Mouse (Mus musculus): ENCODE data around the gene Fads3. TPM values are rescaled to one million over a fixed set of nuclear protein-coding genes. Genes with fewer than 3 reads are reported as not detected.

Fads3 gene
- polyA plus RNA-seq, 1 experiment from 2014 or later, result 22.3 TPM

DNA sequence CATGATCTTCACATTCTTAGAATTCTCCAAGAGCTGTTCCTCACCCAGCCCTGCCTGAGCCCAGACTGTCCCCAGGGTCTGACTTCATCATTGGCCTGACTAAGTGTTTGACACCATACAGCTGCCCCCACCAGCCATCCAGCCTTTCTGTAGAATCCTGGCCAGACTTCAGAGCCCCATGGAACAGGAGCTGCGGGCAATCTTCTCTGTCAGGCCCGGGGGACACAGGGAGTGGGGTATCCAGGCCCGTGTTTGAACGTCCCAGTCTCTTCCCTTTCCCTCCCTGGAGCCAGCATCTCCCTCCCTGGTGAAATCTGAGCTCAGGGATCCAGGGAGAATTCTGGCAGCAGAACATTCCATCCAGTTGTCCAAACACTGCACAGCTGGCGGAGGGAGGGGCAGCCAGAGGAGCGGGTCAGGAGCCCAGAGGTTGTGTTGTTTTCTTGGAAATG, 28.5 kb upstream of the Fads3 start:
- peak; percentile 52 for ATAC-seq (replicated peaks; ENCODE audit: low FRiP score)
- Histone ChIP-seq H3K9me3 (replicated peaks) (no peaks in the 10 kb centered on the region), H3K36me3 (no peaks in the 10 kb centered on the region), H3K4me1 (peaks cover 36% of the 10 kb centered on the region), H3K27ac (peak overlapping the region; percentile 93), H3K4me2 (peak overlapping the region; percentile 22; the same call in 1 of the 2 replicates), H3K27me3 (no peaks in the 10 kb centered on the region), H3K4me3 (replicated peaks) (no peak overlapping the region), H3K9ac (peak overlapping the region; percentile 21; the same call in 1 of the 2 replicates)
- WGBS, result 7% methylated on average over 6 of the region's 6 CpGs

DNA sequence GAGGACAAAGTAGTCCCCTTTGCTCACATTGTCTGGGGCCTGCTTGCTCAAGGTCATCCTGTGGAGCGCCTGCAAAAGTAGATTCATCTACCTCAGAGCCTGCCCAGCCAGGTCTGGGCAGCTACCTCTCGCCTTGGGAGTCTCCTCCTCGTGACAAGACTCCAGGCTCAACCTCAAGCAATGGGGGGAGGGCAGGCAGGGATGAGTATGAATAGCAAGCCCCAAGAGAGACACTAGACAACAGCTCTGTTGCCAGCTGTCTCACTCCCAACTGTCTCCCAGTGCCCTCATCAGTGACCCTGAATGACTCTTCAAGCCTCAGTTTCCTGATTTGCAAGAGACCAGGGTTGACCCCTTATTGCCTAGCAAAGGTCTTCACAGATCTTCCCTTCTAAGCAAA, 28.0 kb upstream of the Fads3 start:
- Histone ChIP-seq H3K4me3 (replicated peaks) (no peak overlapping the region), H3K27ac (peak overlapping the region; percentile 93), H3K27me3 (no peaks in the 10 kb centered on the region), H3K9ac (no peak overlapping the region), H3K9me3 (replicated peaks) (no peaks in the 10 kb centered on the region), H3K36me3 (no peaks in the 10 kb centered on the region), H3K4me1 (peaks cover 41% of the 10 kb centered on the region), H3K4me2 (peak overlapping the region; percentile 22; the same call in 1 of the 2 replicates)
- WGBS, result 21% methylated on average over 3 of the region's 3 CpGs
- no peak for ATAC-seq (replicated peaks; ENCODE audit: low FRiP score)

DNA sequence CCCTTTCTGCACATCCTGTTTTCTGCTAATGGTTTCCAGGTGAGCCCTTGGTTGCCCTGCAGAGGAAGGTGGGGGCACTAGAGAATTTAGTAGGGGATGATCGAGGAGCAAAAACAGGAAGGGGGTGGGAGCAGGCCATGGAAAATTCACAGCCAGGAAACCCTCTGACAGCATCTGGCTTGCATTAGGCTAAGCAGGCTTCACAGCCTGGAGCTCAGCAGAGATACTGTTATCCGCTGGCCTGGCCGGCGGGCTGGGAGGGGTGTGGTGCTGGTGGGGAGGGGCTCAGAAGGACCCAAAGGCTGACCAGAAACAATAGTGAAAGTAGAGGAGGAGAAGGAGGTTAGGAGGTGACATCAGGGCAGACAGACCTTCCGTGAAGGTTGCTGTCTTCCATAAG, 27.5 kb upstream of the Fads3 start:
- ATAC-seq (replicated peaks; ENCODE audit: low FRiP score), result no peak
- H3K27ac ChIP-seq, result peak overlapping the region; percentile 93
- no peaks in the 10 kb centered on the region for H3K27me3 ChIP-seq
- no peak overlapping the region for H3K9ac ChIP-seq
- no peak overlapping the region for H3K4me3 ChIP-seq (replicated peaks)
- H3K4me2 ChIP-seq, result no peak overlapping the region
- 42% methylated on average over 5 of the region's 5 CpGs for WGBS
- H3K36me3 ChIP-seq, result no peaks in the 10 kb centered on the region
- H3K4me1 ChIP-seq, result peaks cover 47% of the 10 kb centered on the region
- H3K9me3 ChIP-seq (replicated peaks), result no peaks in the 10 kb centered on the region

DNA sequence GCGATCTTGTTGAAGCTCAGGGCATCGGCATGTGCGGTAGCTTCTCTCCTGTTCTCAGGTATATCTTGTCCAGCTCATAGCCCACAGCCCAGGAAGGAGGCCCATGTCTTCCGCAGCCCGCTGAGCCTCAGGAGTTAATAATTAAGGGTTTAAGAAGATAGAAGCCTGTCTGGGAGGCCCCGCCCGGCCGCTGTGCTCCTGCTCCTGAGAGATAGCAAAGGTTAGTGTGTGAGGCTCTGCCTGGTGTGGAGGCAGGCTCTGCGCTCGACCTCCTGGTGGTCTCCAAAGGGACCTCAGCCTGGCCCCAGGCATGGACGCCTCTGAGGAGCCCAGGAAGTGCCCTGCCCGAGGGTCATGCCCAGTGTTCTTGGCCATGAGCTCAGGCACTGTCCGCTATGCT, 26.5 kb upstream of the Fads3 start:
- Histone ChIP-seq H3K36me3 (no peaks in the 10 kb centered on the region), H3K4me3 (replicated peaks) (no peak overlapping the region), H3K27ac (peak overlapping the region; percentile 93; the same call in 1 of the 2 replicates), H3K27me3 (no peaks in the 10 kb centered on the region), H3K9me3 (replicated peaks) (no peaks in the 10 kb centered on the region), H3K4me1 (peaks cover 56% of the 10 kb centered on the region), H3K9ac (no peak overlapping the region), H3K4me2 (no peak overlapping the region)
- peak; percentile 15; the same call in 1 of the 2 replicates for ATAC-seq (replicated peaks; ENCODE audit: low FRiP score)
- 70% methylated on average over 13 of the region's 13 CpGs for WGBS

DNA sequence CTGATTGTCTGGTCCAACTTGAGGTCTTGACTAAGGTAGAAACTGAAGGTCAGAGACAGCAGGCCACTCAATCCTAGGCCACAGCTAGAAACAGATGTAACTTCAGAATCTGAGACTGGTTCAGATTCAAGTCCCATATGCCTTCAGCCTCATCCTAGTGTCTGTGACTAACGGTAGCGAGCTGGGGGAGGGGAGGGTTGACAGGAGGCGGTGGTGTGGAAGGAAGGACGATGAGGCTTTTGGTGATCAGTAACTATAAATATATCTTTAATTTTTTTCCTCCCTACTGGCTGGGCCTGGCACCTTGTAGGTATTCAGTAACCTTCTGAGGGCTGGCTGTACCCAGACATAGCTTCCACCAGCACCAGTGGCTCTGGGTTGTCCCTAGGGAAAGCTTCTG, 25.9 kb upstream of the Fads3 start:
- H3K4me1 ChIP-seq, result peaks cover 59% of the 10 kb centered on the region
- no peaks in the 10 kb centered on the region for H3K9me3 ChIP-seq (replicated peaks)
- no peaks in the 10 kb centered on the region for H3K36me3 ChIP-seq
- no peak overlapping the region for H3K9ac ChIP-seq
- no peak overlapping the region for H3K4me3 ChIP-seq (replicated peaks)
- 50% methylated on average over 4 of the region's 4 CpGs for WGBS
- peak overlapping the region; percentile 3; the same call in 1 of the 2 replicates for H3K27ac ChIP-seq
- no peaks in the 10 kb centered on the region for H3K27me3 ChIP-seq
- no peak for ATAC-seq (replicated peaks; ENCODE audit: low FRiP score)
- no peak overlapping the region for H3K4me2 ChIP-seq

DNA sequence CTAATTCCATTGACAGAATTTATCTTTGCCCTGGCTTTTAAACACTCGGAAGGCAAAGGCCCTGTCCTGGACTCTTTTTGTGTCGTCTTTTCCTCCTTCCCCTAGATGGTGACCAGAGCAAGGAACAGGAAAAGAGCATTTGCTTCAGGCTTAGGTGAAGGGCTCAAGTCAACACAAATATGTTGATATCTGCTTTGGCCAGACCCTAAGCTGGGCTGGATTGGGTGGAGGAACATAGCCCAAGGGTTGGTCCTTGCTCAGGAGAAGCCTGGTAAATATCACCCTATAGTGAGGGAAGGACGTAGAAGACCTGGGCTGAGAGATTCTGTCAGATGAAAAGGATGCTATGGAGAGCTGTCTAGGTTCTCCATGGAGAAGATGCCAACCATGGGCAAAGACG, 25.2 kb upstream of the Fads3 start:
- Histone ChIP-seq H3K27ac (no peak overlapping the region), H3K4me1 (peaks cover 62% of the 10 kb centered on the region), H3K27me3 (no peaks in the 10 kb centered on the region), H3K9ac (no peak overlapping the region), H3K9me3 (replicated peaks) (no peaks in the 10 kb centered on the region), H3K4me2 (no peak overlapping the region), H3K36me3 (no peaks in the 10 kb centered on the region), H3K4me3 (replicated peaks) (no peak overlapping the region)
- WGBS, result 93% methylated on average over 4 of the region's 4 CpGs
- ATAC-seq (replicated peaks; ENCODE audit: low FRiP score), result no peak

DNA sequence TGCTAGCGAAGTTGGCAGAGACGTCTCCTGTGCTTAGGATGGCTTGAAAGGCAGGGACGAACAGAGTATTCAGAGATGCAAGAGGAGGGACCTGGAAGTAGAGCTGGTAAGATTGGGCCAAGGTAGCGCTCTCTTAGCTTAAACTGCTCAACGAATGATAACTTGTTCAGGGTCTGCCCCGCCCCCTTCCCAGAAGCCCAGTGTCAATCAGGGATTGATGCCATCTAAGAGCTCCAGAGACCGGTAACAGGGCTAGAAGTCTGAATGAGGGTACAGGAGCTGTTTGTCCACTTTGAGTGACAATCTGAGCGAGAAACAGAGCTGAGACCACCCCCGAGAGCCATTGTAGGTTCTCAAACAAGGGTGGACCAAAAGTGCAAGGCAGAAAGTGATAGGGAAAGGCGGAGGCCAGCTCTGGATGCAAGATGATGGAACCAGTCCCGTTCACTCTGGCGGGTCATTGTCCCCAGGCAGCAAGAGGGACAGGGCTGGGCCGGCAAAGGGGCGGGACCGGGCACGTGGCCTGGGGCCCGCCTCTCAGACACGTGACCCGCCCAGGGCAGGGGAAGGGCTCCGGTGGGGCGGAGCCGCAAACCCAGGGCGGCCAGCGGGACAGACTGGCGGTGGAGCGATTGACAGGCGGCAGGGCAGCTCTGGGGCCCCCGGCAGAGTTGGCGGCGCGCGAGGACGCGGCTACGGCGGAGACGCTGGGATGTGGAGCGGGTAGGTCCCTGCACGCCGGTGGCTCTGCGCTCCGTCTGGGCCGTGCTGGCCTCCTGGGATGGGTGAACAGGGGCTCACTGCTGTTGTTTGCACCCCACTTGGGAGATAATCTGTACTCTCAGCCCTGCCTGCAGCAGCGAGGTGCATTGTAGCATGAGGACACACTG, 23.5 kb upstream of the Fads3 start:
- peak overlapping the region; percentile 96 for H3K4me2 ChIP-seq
- H3K4me3 ChIP-seq (replicated peaks), result peak overlapping the region; percentile 68
- H3K4me1 ChIP-seq, result peaks cover 70% of the 10 kb centered on the region
- peak; percentile 95 for ATAC-seq (replicated peaks; ENCODE audit: low FRiP score)
- 7% methylated on average over 44 of the region's 44 CpGs for WGBS
- H3K27me3 ChIP-seq, result no peaks in the 10 kb centered on the region
- H3K9me3 ChIP-seq (replicated peaks), result no peaks in the 10 kb centered on the region
- no peaks in the 10 kb centered on the region for H3K36me3 ChIP-seq
- H3K9ac ChIP-seq, result peak overlapping the region; percentile 78
- peak overlapping the region; percentile 79 for H3K27ac ChIP-seq

DNA sequence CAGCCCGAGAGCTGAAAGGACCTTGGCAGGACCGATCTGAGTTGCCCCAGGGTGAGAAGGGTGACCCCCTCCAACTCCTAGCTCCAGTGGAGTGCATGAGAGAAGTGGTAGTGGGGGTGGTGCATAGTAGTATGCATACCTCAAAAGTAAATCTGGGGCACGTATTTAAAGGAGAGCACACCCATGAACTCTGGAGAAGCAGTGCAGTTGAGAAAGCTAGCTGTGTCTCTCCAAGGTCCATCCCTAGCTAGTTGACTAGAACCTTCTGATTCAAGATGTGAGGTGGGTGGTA, 22.9 kb upstream of the Fads3 start:
- WGBS, result 3% methylated on average over 3 of the region's 3 CpGs

DNA sequence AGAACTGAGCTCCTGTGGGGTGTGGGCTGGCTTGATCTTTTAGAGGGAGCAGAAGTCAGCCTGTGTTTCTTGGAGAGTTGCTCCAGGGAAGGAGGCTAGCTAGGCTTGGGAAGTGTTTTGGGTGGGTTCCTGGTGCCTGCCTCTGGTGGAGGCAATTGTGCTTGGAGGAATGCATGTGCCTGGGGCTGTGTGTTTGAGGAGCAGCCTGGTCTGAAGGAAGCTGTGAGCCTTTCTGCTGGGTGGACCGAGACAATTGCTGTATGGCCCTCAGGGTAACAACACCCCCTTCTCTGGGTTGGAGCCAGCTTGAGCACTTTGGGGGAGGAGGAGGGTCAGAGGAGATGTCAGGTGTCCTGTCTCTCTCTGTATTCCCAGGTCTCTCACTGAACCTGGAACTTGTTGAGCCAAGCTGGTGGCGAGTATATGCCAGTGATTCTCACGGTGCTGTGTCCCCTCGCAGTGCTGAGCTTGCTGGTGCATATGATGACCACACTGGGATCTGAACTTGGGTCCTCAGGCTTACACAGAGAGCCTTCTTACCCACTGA, 22.1 kb upstream of the Fads3 start:
- Histone ChIP-seq H3K36me3 (no peaks in the 10 kb centered on the region), H3K9me3 (replicated peaks) (no peaks in the 10 kb centered on the region), H3K4me1 (peaks cover 68% of the 10 kb centered on the region), H3K4me2 (peak overlapping the region; percentile 96), H3K27ac (no peak overlapping the region), H3K27me3 (no peaks in the 10 kb centered on the region), H3K9ac (peak overlapping the region; percentile 78; the same call in 1 of the 2 replicates), H3K4me3 (replicated peaks) (peak overlapping the region; percentile 68)
- 56% methylated on average over 4 of the region's 4 CpGs for WGBS
- ATAC-seq (replicated peaks; ENCODE audit: low FRiP score), result no peak

More for the DNA sequence above, 22.9 kb upstream of the Fads3 start:
- no peaks in the 10 kb centered on the region for H3K9me3 ChIP-seq (replicated peaks)
- peaks cover 70% of the 10 kb centered on the region for H3K4me1 ChIP-seq
- ATAC-seq (replicated peaks; ENCODE audit: low FRiP score), result no peak
- H3K4me3 ChIP-seq (replicated peaks), result peak overlapping the region; percentile 68
- peak overlapping the region; percentile 78 for H3K9ac ChIP-seq
- peak overlapping the region; percentile 96 for H3K4me2 ChIP-seq
- peak overlapping the region; percentile 79 for H3K27ac ChIP-seq
- no peaks in the 10 kb centered on the region for H3K36me3 ChIP-seq
- no peaks in the 10 kb centered on the region for H3K27me3 ChIP-seq

DNA sequence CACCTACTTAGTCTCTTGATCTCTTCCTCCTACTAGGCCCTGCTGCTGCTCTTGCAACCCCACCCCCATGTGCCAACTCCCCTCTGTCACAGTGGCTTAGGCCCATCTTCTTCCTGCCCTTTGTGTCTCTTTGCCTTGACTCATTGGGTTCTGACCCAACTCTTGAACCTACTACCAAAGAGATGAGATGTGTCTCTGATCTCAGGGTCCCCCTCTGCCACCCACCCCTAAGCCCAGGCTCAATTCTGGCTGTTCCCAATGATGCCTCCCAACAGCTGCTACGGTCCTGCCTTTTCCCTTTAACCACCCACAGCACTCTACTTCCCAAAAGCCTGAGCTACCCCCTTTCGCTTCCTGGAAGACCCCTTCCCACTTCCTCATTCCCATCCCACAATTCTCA, 19.4 kb upstream of the Fads3 start:
- H3K4me1 ChIP-seq, result peaks cover 75% of the 10 kb centered on the region
- H3K36me3 ChIP-seq, result peaks cover 2% of the 10 kb centered on the region; the same call in 1 of the 2 replicates
- H3K9ac ChIP-seq, result no peak overlapping the region
- no peaks in the 10 kb centered on the region for H3K9me3 ChIP-seq (replicated peaks)
- no peak for ATAC-seq (replicated peaks; ENCODE audit: low FRiP score)
- H3K4me2 ChIP-seq, result peak overlapping the region; percentile 6; the same call in 1 of the 2 replicates
- WGBS, result 79% methylated on average over 2 of the region's 2 CpGs
- H3K27ac ChIP-seq, result peak overlapping the region; percentile 84; the same call in 1 of the 2 replicates
- no peak overlapping the region for H3K4me3 ChIP-seq (replicated peaks)
- no peaks in the 10 kb centered on the region for H3K27me3 ChIP-seq

DNA sequence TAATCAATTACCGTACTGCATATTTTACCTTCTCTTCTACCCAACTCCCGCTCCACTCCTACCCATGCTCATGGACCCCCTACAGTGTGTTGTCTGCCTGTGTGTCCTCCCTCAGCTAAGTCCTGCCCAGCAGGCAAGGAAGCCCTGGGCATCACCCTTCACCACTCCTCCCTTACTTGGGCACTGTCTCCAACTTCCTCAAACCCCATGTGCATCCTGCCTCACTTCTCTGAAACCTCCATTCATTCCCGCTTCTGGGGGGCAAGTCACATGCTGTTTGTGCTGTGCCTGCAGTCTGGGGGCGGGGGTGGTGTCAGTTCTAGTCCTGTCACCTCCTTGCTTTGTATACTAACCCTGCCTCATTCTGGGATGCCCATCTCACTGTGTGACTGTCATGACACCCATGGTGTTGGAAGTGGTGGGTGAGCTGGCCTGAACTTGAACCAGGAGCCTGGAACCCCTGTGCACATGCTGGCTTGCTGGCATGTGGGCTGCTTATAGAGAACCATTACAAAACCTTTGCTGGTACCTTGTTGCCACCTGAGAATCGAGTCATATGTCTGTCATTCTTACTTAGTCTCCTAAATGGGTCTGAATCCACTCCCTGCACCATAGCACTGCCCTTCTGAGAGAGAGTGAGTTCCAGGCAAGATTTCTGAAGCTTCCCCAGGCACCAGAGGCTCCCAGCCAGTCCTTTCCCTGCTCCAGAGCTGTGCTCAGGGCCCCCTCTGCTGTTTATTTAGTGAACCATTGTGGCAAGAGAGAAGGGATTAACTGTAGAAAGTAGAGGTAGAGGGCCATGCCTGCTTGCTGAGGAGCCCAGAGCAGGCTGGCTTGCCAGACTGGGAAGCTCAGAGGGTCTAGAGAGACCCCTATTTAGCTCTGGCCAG, 18.7 kb upstream of the Fads3 start:
- WGBS, result 73% methylated on average over 5 of the region's 5 CpGs
- Histone ChIP-seq H3K4me1 (peaks cover 72% of the 10 kb centered on the region), H3K27ac (peak overlapping the region; percentile 84), H3K9me3 (replicated peaks) (no peaks in the 10 kb centered on the region), H3K4me3 (replicated peaks) (no peak overlapping the region), H3K4me2 (peak overlapping the region; percentile 6; the same call in 1 of the 2 replicates), H3K36me3 (peaks cover 9% of the 10 kb centered on the region), H3K9ac (0 out of 2 replicates have a peak overlapping the region, but pooled peaks have one; percentile 10), H3K27me3 (no peaks in the 10 kb centered on the region)
- peak; percentile 9; the same call in 1 of the 2 replicates for ATAC-seq (replicated peaks; ENCODE audit: low FRiP score)

All from kidney, embryonic 15.5 days (tissue).